Mouse (Mus musculus): ENCODE measurements around the gene Kctd2.

Kctd2 gene

DNA sequence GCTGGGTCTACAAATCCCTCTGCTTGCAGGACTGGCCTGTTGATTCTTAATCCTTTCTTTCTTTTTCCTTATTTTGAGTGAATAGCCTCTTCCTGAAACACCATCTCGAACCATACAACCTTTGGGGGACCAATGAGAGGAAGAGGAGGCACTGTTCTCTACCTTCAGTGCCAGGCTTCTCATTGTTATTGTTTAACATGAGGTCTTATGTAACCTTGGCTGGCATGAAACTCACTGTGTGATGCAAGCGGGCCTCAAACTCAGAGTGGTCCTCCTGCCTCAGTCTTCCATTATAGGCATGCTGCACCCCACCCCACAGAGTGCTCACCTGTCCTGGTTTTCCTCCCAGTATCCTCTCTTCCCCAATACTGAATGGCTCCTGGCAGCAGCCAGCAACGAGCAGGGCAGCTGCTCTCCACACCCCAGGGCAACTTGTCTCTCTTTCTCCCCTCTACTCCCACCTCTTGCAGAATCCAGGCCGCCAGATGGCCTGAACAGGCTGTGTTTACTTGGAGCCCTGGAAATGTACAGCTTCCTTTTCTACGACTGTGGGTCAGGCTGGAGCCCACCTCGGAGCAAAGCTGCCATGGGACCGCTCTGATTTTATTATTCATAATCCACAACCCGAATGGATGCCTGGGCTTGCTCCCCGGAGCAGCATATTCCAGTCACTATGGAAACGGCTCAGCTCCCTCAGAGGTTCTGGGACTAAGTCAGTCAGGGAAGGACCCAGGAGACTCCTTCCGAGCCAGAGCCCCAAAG lies 19.1 kb upstream of the Kctd2 start:
- no peak for DNase-seq (ENCODE audit: low read depth, low spot score)

DNA sequence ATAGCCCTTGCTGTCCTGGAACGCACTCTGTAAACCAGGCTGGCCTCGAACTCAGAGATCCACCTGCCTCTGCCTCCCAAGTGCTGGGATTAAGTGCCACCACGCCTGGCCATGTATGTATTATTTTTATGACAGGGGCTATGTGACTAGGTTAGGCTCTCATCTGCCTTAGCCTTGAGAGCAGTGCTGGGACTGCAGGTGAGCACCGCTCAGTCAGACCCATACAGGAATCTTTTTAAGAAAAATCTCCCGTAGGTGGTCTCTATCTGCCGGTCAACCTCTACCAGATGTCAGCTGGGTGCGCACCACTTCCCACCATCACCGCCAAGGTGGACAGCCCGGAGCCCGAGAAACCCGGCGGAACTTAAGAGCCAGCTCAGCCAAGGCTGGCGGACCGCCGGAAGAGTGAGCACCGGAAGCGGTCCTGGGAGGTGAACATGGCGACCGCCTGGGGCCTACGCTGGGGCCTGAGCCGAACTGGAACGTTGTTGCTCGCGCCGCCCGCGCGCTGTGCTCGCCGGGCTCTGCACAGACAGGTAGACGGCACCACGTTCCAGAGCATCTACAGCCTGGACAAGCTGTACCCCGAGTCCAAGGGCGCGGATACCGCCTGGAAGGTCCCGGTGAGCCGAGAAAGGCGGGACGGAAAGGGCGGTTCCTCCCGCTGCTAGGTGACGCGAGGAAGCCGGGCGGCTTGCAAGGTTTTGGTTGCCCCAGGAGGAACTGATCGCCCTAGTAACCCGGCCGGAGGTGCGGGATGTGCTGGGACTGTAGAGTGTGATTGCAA lies 16.4 kb upstream of the Kctd2 start, which contains the start of gene Mrpl58:
Gene Mrpl58, plus strand, starts transcription at position 415 of the 787 bp plus-strand sequence.
- peak; percentile 70 for DNase-seq (ENCODE audit: low read depth, low spot score)

DNA sequence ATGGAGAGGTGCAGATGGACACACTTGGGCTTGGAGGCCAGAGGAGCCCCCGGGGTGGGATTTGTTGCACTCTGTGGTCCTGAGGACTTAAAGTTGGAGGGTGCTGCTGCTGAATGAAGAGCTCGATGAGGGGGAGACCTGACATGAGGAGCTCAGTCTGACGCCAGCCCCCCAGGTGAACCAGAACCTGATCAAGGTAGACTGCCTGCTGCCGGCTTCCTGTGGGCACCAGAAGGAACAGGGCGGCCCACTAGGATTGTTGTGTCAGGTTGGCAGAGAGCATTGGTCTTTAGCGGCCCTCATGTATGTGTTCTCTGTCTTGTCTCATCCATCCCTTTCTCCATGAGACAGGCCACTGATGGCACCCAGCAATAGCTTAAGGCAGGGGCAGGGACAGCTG lies 14.2 kb upstream of the Kctd2 start:
- no peak for DNase-seq (ENCODE audit: low read depth, low spot score)

- DNase-seq (ENCODE audit: low read depth, low spot score) = no peak
These were observed 13.0 kb upstream of the Kctd2 start for GRCm38 (mm10) chr11:115406858-115407401.

GRCm38 (mm10) chr11:115408266-115408920 lies 11.5 kb upstream of the Kctd2 start:
- DNase-seq (ENCODE audit: low read depth, low spot score) = no peak

DNA sequence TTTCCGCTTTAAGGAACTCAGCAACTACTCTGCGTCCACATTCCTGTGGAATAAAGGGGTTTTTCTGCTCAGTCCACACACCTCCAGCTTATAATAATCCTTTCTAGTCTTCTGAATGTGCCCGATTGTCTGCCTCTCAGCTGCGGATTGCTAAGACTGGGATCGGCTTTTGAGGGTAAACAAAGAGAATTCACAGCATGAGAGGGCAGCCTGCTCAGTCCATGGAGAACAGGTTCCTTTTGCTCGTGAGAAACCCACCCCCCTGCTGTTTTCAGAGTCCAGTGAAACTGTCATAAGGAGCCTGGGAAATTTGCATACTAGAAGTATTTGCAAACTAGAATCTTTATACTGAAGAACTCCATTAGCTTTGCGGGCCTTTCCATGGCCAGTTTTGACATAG lies 10.4 kb upstream of the Kctd2 start:
- no peak for DNase-seq (ENCODE audit: low read depth, low spot score)

GRCm38 (mm10) chr11:115420336-115421190 lies 635 bp downstream of the Kctd2 start:
- DNase-seq (ENCODE audit: low read depth, low spot score) = no peak

DNA sequence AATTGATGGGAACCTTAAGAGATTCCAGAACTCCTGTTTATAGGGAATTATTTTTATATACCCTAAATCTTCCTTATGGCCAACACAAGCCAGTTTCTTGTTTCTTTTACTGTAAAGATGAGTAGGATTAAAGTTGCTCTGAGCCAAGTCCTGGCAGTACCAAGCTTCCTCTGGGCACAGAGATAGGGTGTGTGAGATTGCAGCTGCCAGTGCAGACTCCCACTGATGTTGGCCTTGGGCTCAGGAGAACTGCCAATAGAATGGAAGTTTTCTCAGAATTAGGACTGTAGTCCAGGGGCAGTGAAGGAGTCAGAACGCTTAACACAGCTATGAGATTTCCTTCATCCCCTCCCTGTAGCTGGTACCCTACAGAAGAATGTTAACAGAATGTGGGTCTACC lies 1.4 kb downstream of the Kctd2 start:
- DNase-seq (ENCODE audit: low read depth, low spot score) = no peak

GRCm38 (mm10) chr11:115421972-115422371 lies 2.0 kb downstream of the Kctd2 start:
- DNase-seq (ENCODE audit: low read depth, low spot score) = no peak

DNA sequence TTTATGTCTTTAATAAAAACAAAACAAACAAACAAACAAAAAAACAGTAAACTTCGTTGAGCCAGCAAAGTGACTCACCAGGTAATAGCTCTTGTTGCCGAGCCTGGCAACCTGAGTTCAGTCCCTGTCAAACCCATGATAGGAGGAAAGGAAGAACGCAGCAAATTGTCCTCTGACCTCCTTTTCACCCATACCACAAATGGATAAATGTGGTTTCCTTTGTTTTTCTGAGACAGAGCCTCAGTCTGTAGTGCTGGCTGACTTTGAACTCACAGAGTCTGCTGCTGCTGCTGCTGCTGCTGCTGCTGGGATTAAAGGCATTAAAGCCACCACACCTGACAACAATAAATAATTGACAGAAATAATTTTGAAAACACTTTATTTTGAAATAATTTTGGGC lies 3.2 kb downstream of the Kctd2 start:
- no peak for DNase-seq (ENCODE audit: low read depth, low spot score)

GRCm38 (mm10) chr11:115424666-115425065 lies 4.7 kb downstream of the Kctd2 start:
- DNase-seq (ENCODE audit: low read depth, low spot score) = no peak

DNA sequence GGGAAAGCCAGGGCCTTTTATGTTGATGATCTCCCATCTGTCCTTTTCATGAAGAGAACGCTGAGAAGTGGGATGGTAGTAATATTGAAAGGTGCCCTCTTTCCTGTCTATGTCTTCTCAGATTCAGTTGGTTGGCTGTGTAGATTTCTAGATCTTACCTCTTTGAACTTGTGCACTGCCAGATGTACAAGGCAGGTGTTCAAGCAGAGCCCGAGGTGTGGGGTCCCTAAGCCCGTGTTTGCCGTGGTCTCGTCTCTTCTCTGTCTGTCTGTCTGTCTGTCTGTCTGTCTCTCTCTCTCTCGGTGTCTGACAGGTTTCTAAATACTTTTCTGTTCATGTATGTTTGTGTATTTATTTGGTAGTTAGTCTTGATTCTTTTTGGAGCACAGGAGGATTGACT lies 5.7 kb downstream of the Kctd2 start:
- no peak for DNase-seq (ENCODE audit: low read depth, low spot score)

DNA sequence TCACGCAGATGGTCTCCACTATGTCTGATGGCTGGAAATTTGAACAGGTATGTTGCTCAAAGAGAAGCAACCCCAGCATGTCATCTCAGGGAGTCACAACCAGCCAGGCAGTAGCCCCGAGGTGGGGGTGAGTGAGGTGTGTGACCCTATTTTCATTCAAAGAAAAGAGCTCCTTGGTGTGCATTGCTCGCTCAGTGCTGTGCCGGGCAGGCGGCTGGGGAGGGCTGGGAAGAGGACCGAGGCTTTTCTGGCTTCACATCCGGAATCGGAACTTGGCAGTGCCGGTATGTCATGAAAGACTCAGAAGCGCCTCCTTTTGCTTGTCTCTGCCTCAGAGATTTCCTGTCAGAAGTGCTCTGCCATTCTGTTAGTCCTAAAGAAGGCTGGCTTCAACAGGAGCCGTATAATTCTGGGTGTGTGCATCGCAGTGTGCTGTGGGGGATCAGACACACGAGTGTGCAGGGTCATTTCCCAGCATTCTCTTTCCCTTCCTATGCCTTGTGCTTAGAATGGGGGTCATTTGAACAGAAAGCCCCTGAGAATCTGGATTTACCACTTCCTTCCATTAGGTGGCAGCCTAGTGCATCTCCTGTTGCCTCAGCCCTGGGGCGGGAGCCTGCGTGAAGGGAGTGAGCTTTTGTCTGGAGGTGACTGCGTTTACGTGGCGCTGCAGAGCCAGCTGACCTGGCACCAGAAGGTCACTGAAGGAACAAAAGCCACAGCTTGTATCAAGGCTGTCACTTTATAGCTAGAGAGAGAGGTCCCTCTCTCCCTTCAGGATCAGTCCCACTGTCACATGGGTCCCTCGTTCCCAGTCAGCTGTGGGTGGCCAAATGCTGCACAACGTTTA lies 7.8 kb downstream of the Kctd2 start:
- no peak for DNase-seq (ENCODE audit: low read depth, low spot score)

- DNase-seq (ENCODE audit: low read depth, low spot score) = no peak
These were observed 9.4 kb downstream of the Kctd2 start for GRCm38 (mm10) chr11:115429307-115429706.

DNA sequence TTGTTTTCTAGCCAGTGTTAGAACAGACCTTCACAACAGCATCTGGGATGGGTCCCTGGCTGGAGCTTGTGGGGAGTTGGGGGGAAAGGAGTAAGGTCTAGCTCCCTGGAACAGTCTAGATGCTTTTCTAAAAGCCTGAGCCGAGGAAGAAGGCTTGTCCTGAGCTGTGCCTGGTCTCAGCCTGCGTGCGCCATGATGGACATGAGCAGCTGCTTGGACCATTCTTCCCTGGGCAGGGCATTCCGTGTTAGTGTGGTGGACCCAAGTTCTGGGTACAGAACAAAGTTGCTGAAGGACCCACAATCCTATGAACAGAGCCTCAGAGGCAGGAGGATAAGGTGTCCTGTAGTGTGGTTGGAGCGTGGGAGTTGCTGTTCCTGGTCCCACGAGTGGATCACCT lies 10.6 kb downstream of the Kctd2 start:
- no peak for DNase-seq (ENCODE audit: low read depth, low spot score)

- no peak for DNase-seq (ENCODE audit: low read depth, low spot score)
These were observed 12.9 kb downstream of the Kctd2 start for GRCm38 (mm10) chr11:115432814-115433213.

- no peak for DNase-seq (ENCODE audit: low read depth, low spot score)
These were observed 13.4 kb downstream of the Kctd2 start for GRCm38 (mm10) chr11:115433342-115433741.

DNA sequence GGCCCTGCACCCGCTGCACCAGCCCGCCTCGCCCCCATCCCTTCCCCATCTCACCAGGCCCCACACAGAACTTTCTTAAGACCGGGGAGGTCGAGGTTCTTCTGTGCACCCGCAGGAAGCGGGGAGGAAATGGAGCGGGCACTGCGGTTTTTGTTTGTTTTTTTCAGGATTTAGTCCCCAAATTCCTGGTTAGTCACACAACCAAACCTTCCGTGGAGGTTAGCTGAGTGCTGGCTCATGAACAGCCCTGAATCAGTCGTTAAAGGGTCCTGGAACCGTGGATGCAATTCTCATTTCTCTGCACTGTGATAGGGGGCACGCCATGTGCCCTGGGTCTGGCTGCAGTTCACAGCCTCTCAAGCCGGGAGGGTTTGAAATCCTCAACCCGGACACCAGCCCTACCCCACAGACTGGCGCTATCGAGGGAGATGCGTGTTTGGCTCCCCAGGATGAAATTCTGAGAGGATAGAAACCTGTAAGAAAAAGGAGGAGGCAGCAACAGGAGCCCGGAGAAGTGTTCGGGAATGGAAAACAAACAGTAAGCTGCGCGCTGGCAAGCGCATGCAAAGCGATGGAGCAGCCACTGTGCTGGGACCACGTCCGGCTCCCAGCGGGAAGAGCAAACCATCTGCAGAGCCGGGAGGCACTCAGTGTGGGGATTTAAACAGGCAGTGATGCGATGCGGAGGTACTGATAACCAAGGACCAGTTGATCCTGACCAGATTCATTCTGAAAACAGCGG lies 15.8 kb downstream of the Kctd2 start:
- no peak for DNase-seq (ENCODE audit: low read depth, low spot score)

- no peak for DNase-seq (ENCODE audit: low read depth, low spot score)
These were observed 17.7 kb downstream of the Kctd2 start for GRCm38 (mm10) chr11:115437571-115438122.

Data from c-Kit-negative CD71-positive TER-119-positive erythroid progenitor cells, embryonic 14.5 days (primary cell).